Mouse (Mus musculus) spleen, postnatal 36 days (tissue): ENCODE data around the gene Rab5b.

Source experiments
- DNase-seq, 2 experiments: peaks; one replicate each; pipeline ENCODE4 v3.0.0; 2022; ENCODE audit warnings: low spot score in 2 of 2, mixed read lengths in 1 of 2

Gene Rab5b

DNA sequence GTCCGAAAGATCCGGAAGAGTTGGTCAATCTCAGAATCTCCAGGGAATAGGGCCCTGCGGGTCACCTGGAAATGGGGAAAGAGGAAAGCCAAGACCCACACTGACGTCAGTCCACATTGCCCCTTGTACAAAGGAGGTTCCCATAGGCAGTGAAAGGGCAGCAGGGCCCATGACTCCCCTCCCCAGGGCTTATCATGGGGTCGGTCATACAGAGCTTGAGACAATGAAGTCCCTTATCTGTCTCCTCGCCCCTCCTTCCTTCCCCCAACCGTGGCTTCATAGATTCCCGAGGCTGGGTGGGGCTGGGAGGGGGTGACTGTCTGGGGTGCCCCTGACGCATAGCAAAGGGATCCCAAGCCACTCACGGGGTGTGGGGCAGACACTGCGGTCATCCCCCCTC, 3.5 kb upstream of the Rab5b start:
- DNase-seq: no peak

DNA sequence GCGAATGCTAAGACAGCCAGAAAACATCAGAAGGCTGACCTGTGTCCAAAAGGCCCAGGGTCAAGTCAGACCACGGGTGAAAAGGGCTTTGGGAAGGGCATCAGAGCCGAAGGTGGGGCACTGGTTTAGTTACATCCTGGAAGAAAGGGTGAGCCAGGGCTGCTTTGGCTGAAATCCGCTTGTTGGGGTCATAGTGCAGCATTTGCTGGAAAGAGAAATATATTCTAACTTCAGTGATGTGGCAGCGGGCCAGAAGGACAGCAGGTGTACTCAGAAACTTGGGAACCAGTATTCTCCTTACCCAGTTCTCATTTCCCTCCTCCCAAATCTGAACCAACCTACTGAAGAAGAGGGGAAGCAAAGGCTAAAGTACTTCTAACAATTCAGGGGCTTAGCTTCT, 2.9 kb upstream of the Rab5b start:
- no peak for DNase-seq

DNA sequence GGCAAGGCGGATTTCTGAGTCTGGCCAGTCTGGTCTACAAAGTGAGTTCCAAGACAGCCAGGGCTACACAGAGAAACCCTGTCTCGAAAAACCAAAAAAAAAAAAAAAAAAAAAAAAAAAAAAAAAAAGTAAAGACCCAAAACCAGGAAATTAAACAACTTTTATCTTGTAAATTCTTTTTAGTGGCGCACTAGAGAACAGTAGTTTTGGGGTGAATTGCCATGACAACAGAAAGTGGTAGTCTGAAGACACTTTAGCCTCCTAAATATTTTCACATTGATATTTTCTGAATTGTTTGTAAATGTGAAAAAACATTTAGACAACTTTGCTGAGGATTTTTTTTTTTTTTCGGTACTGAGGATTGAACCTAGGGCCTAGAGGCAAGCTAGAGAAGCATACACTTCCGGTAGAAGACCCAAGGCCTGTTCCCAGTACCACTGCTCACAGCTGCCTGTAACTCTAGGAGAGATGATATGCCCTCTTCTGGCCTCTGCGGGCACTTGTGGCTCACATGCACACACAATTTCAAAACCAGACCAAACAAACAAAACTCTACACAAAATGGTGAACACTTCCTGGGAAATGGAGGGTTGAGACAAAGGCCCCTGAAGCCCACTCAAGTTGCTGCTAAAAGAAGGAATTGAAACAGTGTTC, 1.1 kb upstream of the Rab5b start:
- no peak for DNase-seq

DNA sequence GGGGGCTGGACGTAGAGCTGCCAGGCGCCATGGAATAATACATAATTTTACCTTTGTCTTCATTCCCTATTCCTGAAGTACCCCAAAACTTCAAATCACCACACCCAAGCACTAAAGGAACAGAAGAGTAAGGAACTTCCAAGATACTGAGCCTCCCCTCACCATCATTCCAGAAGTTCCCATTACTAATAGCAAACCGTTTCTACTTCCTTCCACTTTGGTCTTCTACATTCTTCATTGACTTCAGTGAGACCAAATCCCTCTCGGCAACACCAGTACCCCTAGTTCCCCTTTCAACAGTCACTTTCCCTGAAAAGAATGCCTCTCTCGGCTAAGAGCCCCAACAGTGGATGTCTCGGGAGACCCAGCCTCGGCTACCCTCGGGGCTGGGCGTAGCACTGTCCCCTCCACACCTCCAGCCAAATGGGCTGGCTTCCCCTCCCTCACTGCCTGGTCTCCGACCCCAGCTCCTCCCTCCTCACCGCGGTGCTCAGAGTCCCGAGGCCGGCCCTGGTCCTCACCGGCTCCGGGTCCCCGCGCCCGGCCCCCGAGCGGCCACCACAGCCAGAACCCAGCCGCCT, 563 bp downstream of the Rab5b start:
- no peak for DNase-seq

DNA sequence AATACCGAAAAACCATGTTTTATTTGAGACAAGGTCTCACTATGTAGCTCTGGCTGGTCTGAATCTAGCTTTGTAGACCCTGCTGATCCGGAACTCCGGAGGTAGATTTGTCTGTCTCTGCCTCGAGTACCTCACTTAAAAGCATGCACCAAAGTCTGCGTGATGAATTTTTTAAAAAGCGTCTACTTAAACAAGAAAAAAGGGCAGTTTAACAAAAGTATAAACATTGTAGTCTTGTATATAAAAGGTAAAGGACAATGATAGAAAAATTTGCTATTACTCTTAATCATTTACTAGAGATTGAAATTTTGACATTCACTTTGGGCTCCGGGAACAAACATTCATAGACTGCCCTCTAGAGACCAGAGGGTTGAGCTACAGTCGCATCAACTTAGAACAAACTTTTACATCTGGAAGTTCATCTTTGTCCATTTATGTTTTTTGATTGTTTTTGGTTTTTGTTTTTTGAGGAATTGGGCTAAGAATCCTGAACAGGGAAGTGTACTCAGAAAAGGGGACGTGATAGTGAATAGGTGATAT, 21.5 kb downstream of the Rab5b start:
- peak; percentile 36 to 47 for DNase-seq

DNA sequence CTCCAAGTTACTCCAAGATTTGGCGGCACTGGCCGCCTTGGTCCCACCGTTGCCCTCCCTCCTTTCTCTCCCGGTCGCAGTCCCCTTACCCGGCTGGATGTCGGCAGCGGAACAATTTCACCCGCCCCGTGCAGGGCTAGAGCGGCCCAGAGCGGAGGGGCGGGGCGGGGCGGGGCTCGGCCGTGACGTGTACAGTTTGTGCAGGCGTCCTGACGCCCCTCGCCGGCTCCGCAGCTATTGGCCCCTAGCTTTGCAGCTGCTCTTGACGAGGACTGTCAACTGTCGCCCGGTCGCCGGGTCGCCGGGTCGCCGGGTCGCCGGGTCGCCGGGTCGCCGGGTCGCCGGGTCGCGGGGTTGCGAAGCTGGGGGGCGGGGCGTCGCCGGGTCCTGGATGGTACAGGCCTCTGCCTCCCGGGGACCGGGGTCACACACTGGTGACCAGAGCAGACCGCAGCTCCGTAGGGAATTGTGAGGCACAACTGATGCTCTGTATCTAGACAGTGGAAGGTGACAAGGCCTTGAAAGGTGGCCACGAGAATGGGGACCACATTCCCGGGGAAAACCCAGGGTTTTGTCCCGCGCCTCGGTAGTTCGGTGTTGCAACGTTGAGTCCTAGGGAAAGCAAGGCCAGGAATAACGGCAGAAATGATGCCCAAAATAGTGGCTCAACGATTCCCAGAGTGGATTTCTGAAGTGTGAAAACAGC, 22.1 kb downstream of the Rab5b start, which contains the start of gene Suox:
Gene Suox, minus strand, starts transcription at position 311 of the 706 bp plus-strand sequence.
- DNase-seq: peak; percentile 83 to 85

DNA sequence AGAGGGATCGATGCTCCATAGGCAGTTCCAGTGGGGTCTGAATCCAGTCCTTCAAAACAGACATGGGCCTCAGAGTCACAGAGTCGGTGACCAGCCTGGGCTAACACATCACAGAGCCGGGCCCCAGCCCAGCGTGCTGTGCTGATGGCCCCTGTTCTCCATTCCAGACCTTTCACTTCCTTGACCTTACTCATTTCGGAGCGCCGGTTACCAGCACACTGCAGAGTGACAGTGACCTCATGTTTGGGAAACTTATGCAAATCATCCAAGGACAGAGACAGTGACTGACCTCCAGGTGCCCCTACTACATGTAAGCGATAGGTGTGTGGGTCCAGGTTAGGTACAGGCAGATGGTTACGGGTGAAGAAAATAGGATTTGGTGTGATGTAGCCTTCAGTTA, 24.9 kb downstream of the Rab5b start:
- DNase-seq: no peak

DNA sequence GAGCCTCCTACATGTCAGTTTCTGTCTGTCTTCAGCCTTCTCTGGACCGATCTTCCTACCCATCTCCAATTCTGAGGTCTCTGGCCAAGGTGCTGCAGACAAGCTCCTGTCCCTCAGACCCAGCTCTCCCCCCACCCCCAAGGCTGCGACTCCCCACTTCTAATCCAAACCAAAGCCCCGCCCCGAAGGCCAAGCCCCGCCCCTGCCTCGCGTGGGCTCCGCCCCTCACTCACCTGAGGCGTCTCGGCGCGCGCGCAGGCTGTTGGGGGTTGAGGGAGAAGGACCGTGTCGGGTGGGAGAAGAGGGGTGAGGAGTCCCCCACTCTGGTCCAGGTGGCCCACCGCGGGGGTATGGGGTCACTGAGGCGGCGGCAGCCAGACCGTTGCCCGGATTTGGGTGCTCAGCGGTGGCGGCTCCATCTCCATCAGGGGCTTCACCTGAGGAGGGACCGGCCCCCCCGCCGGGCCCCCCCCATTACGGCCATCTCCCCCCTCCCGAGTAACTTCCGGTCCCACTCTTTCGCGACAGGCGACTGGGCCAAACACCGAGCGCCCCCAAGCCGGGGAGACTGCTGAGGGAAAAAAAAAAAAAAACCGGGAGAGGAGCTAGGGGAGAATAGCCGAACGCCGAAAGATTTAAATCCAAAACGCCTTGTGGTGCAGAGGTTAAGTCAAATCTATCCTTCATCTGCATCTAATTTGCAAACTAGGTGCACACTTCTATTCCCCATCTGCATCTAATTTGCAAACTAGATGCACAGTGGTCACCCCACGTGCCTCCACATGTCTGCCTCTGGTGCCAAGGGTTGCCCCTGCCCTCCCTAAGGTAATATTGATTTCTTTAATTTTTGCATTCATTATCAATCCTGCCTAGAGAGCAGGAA, 27.0 kb downstream of the Rab5b start:
- DNase-seq: peak; percentile 38 to 57

DNA sequence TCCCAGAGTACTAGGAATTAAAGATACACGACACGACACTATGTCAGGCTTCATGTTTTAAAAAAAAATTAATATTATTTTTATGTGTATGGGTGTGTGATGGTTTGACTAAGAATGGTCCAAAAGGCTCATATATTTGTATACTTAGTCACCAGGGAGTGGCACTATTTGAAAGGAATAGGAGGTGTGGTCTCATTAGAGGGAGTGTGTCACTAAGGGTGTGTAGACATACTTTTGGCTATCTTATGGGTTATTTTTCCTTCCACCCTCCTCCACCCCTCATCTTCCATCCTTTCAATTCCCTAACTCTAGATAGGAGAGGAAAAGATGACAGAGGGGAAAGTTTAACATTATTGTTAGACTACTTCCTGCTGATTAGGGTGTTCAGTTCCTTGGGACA, 30.3 kb downstream of the Rab5b start:
- DNase-seq: no peak

DNA sequence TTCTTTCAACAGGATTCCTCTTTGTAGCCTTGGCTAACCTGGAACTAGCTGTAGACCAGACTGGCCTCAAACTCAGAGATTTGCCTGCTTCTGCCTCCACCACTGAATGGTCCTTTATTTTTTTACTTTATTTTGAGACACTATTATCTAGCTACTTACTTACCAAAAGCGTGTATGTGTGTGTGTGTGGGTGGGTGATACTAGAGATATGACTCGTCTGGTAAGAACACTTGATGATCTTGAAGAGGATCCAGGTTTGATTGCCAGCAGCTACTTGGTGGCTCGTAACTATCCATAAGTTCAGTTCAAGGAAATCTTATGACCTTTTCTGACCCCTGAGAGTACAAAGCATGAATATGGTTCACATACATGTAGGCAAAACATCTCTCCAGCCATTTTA, 30.8 kb downstream of the Rab5b start:
- peak in 1 of 2 experiments; percentile 43 for DNase-seq

DNA sequence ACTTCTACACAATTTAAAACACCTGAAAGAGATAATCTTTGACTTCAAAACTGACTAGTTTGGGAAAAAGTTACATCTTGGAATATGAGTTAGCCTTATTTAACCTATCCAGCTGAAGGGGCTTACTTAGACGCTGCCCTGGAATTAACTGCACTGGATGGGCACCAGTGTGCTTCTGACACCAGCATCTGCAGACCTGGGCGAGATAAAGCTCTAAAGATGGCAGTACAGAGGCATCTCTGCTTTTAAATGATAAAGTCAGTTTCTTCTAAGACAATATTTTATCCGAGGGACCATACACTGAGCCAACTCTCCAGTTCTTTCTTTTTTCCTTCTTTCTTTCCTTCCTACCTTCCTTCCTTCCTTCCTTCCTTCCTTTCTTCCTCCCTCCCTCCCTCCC, 31.3 kb downstream of the Rab5b start:
- peak in 1 of 2 experiments; percentile 23 for DNase-seq

DNA sequence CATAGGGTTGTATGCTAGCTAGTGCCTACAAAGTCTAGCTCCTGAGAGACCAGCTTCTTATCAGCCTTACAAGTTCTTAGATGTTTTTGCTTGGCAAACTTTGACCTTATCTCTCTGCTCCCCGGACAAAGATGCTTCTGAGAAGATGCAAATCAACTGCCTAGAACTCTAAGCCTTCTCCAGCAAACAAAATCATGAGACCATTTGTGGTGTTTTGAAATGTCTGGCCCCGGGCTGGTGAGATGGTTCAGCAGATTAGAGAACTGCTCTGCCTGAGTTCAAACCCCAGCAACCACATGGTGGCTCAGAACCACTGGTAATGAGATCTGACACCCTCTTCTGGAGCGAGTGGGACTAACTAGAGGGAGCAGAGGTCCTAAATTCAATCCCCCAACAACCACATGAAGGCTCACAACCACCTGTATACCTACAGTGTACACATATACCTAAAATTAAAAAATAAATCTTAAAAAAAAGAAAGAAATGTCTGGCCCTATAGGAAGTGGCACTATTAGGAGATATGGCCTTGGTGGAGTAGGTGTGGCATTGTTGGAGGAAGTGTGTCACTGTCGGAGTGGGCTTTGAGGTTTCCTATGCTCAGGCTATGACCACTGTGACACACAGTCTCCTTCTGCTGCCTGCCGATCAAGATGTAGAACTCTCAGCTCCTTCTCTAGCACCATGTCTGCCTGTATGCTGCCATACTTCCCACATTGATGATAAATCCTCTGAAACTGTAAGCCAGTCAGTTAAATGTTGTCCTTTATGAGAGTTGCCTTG, 32.4 kb downstream of the Rab5b start:
- no peak for DNase-seq

DNA sequence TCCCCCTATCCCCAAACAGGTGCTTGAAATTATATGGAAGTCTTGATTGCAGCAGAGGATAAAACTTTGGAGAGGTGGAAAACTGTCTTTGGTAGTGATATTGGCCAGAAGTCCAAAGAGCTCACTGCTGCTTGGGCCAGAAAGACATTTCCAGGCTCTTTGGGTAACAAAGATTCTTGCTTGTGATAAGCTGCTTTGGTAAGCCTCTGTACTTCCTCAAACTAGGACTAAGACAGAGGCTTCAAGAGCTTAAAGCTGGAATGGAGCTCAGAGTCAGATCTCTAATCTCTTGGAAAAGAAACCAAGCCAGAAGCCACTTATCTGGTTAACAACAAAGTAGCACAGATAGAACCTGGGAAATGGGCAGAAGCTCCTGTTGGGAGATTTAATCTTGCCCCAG, 33.6 kb downstream of the Rab5b start:
- DNase-seq: no peak

DNA sequence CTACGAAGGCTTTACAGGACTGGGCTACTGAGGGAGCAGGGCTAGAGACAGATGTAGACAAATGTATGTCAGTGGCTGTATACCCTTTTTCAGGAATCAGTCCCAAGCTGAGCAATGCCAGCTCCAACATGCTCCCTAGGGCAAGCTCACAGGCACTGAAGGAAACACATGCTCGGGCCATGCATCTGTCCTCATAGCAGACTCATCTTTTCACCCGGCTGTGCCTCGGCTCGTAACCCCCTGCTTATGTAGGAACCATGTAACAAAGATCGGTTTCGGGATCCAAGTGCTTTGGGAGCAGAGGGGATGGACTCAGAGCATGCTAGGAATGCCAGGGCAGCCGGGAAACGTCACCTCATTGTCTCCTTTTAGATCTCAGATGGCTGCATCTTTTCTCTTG, 36.6 kb downstream of the Rab5b start:
- DNase-seq: no peak

DNA sequence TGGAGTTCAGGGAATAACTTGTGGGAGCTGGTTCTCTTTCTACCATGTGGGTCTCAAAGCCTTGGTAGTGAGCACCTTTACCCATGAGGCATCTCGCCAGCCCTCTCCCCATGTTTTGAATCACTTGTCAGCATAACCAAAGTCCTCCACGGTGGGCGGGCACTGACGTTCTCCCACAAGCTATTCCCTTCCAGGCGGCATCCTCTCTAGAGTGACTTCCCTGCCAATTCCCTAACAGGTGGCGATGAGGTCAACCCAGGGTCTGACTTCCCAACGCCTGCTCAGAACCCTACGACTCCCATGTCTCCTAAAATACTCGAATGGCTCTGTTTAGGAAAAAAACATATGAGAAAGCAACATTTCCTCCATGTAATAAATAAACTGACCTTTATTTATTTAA, 38.2 kb downstream of the Rab5b start:
- no peak for DNase-seq

DNA sequence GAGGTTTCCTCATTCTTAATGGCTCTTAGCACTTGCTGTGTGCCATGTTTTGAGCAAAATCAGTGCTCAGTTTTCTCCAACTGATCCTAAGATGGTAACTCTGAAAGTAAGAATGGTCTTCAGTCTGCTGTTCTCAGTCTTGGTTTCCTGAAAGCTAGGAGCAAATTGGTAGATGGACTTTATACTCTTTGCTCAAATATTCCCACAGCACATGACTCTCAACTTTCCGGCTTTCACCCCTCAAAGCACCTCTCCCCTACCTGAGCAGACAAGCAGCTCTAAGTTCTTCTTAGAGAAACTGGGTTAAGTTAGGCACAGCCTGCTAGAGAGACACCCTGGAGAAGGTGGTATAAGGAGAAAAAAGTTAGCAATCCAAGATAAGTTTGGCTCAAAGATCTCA, 39.3 kb downstream of the Rab5b start:
- DNase-seq: no peak

DNA sequence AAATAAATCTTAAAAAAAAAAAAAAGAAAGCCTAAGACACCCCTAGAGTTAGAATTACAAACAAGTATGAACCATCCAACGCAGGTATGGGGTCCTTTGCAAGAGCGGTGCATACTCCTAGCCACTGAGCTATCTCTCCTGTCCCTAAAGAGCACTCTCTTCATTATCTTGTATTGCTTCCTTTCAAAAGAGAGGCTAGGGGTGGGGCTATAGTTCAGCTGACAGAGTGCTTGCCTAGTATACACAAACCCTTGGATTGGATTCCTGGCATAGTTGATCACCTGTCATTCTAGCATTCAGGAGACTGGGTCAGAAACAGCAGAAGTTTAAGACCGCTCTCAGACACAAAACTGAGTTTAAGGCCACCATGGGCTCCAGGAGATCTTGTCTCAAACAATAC, 40.8 kb downstream of the Rab5b start:
- no peak for DNase-seq

DNA sequence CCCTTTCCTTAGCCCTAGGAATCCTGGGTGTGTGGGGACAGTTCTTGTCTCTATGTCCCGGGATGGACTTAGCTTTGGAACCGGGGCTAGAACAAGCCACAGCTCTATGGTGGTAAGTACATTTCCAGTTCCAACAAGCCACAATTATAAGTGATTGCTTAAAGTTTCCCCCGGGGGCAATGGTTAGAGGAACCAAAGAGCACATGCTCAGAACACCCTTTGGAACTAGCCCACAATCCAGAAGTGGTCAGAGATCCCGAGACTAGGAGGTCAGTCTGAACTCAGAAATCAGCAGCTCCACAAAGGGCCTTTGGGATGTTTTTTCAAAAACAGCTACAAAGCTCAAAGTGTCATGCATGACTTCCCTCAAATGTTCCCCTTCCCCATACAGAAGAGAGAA, 42.2 kb downstream of the Rab5b start:
- no peak for DNase-seq

DNA sequence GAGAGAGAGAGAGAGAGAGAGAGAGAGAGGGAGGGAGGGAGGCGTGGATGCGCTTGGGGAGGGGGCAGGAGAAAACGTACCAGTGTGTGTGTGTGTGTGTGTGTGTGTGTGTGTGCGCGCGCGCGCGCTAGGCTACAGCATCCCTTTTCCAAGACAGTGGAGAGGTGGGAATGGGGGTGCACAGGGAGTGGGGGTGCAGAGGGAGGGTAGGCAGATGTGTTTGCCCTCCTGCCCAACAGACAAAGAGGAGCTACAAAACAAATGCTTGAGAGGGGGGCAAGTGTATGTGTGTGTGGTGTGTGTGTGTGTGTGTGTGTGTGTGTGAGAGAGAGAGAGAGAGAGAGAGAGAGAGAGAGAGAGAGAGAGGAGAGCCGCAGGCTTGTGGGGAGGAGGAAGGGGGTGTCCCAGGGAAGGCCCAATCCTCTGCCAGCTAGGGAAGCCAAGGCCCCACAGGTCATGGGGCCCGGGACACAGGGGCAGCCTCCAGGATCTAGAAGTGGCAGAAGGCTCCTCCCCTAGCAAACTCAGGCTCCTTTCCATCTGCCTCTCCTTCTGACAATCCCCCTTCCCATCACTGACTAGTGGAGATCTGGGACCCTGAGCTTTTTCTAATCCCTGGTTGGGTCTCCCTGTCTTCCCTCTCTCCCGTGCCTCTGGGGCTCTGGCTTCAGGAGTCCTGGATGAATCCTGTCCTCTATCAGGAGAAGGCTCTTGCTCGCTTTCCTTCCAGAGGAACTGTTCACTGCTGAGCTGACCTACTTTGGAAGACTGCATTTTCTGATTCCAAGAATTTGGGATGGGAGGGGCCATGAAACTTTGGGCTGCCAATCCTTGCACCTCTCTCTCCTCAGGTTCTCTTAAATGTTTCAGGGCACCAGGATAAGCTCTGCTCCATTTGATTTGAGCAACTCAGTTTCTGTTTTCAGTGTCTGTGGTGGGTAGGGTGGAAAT, 49.6 kb downstream of the Rab5b start:
- DNase-seq: no peak
